Mouse (Mus musculus) layer of hippocampus, adult 9-11 months (tissue): ENCODE data around the gene Tmem59.

ENCODE experiments used
- DNase-seq: peaks from one replicate; pipeline ENCODE4 v3.0.0; 2022

Gene Tmem59

GRCm38 (mm10) chr4:107180746-107181145 lies 2.5 kb downstream of the Tmem59 start:
- no peak for DNase-seq

GRCm38 (mm10) chr4:107181866-107182265 lies 3.7 kb downstream of the Tmem59 start:
- DNase-seq, result no peak

GRCm38 (mm10) chr4:107182796-107183195 lies 4.6 kb downstream of the Tmem59 start:
- DNase-seq, result no peak

- no peak for DNase-seq
Measured at GRCm38 (mm10) chr4:107183203-107183602, 5.0 kb downstream of the Tmem59 start.

GRCm38 (mm10) chr4:107185703-107186102 lies 7.5 kb downstream of the Tmem59 start:
- no peak for DNase-seq

- no peak for DNase-seq
Measured at GRCm38 (mm10) chr4:107193841-107194240, 15.6 kb downstream of the Tmem59 start.

GRCm38 (mm10) chr4:107196454-107196853 lies 18.3 kb downstream of the Tmem59 start:
- DNase-seq, result no peak

- no peak for DNase-seq
Measured at GRCm38 (mm10) chr4:107198072-107198471, 19.9 kb downstream of the Tmem59 start.

GRCm38 (mm10) chr4:107201779-107202178 lies 23.6 kb downstream of the Tmem59 start:
- DNase-seq, result no peak

- DNase-seq, result no peak
Measured at GRCm38 (mm10) chr4:107203001-107203400, 24.8 kb downstream of the Tmem59 start.

- no peak for DNase-seq
Measured at GRCm38 (mm10) chr4:107207016-107207415, 28.8 kb downstream of the Tmem59 start.

GRCm38 (mm10) chr4:107208880-107209279 lies 30.7 kb downstream of the Tmem59 start, which contains the start of gene Ldlrad1:
TSS of gene Ldlrad1 (plus strand) at chr4:107209180.
- no peak for DNase-seq

- DNase-seq, result no peak
Measured at GRCm38 (mm10) chr4:107210483-107211097, 32.4 kb downstream of the Tmem59 start.

GRCm38 (mm10) chr4:107211465-107211864 lies 33.3 kb downstream of the Tmem59 start:
- peak; percentile 41 for DNase-seq

GRCm38 (mm10) chr4:107211936-107212335 lies 33.7 kb downstream of the Tmem59 start:
- no peak for DNase-seq

- no peak for DNase-seq
Measured at GRCm38 (mm10) chr4:107213279-107214011, 35.2 kb downstream of the Tmem59 start.

- no peak for DNase-seq
Measured at GRCm38 (mm10) chr4:107217574-107217973, 39.4 kb downstream of the Tmem59 start.

GRCm38 (mm10) chr4:107221524-107221923 lies 43.3 kb downstream of the Tmem59 start:
- DNase-seq, result no peak

GRCm38 (mm10) chr4:107223225-107224204 lies 45.3 kb downstream of the Tmem59 start:
- peak; percentile 46 for DNase-seq

- no peak for DNase-seq
Measured at GRCm38 (mm10) chr4:107226313-107226712, 48.1 kb downstream of the Tmem59 start.

- DNase-seq, result no peak
Measured at GRCm38 (mm10) chr4:107232219-107232618, 54.0 kb downstream of the Tmem59 start.

- no peak for DNase-seq
Measured at GRCm38 (mm10) chr4:107238253-107238652, 60.1 kb downstream of the Tmem59 start.

- no peak for DNase-seq
Measured at GRCm38 (mm10) chr4:107240196-107240595, 62.0 kb downstream of the Tmem59 start.
